Mouse (Mus musculus) ES-Bruce4 (cell line): ENCODE measurements around the gene Pcsk5.

Source experiments
- CTCF ChIP-seq: IDR thresholded peaks from one replicate; pipeline ENCODE4 v1.8.1; 2011; ENCODE audit warnings: low read depth, low read length
- EP300 ChIP-seq: IDR thresholded peaks from 2 replicates; pipeline ENCODE4 v1.6.1; 2011; ENCODE audit warnings: low read depth, low read length; ENCODE audit not compliant: insufficient read depth
- POLR2A ChIP-seq: IDR thresholded peaks from one replicate; pipeline ENCODE4 v1.8.1; 2011; ENCODE audit warnings: low read length; ENCODE audit not compliant: insufficient read depth

DNA sequence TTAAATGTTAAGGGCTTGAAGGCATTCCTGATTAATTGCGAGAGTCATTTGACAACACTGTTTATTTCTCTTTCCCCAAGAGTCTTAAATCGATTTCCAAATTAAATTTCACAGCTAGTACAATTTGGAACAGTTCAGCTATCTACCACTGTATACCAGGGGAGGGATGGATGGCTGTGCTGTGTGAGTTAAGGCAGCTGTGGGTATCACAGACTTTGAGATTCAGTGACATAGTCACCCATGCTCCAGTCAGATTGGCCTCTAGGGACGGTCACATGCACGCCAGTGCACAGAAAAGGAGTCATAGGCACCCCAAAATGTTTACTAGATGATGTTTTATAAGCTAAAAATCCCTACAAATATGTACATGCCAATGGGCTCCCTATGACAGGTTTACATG is 260.0 kb downstream of the Pcsk5 start:
- no peak for TF ChIP-seq POLR2A
- TF ChIP-seq CTCF = no peak
- no peak for TF ChIP-seq EP300
